Mouse (Mus musculus) urinary bladder, postnatal 36 days (tissue): Measurements from ENCODE around the gene Olfr368.

ENCODE experiments used
- DNase-seq, 2 experiments: peaks; one replicate each; pipeline ENCODE4 v3.0.0; 2022; ENCODE audit warnings: low spot score in 2 of 2, mixed read lengths in 1 of 2

Gene Olfr368

GRCm38 (mm10) chr2:37326215-37326614 lies at the start of gene Olfr368:
TSS of gene Olfr368 (plus strand) at chr2:37326515.
- DNase-seq: no peak

DNA sequence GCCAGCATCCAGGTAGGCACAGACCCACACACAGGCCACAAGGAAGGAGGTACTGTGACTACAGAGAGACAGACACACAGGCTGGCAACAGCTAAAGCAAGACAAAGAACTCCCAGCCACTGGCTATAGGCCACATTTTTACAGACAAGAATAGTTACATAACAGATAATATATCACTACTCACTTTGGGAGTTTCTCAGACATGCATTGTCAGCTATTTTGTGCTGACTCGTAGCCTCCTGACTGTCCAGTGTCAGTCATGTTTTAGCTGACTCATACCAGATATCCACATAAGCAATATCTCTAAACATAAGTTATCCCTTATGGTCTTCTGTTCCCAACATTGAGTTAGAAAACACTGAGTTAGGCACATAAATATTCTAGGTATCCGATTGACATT lies 7.0 kb downstream of the Olfr368 start:
- no peak for DNase-seq

DNA sequence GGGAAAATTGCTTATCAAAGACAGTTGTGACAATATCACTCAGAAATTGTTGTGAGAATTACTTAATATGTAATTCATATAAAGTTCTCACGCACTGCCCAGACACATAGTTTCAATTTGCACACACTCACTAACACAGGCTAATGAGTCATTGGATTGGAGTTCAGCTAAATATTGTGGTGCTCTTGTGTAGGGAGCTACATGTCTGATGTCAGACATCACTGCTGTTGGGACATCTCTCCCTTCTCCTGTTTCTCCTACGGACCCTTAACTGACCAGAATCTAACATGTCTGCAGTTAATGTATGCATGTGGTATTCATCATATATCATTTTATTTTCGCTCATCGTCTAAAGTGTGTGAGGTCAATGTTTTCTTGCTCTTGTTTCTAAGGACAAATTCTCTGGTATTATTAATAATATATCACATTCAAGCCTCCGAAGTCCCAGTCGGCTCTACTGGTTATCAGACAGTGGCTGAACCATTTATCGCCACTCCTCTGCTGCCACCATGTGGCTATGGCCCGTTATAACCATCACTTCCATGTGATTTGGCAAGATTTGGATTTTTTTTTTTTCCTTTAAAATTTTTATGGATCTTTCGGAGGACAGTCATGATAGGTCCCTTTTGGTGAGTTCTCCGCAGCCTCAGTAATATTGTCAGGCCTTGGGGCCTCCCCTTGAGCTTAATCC lies 12.3 kb downstream of the Olfr368 start:
- peak; percentile 25 to 34 for DNase-seq

- DNase-seq: no peak
These were observed 25.4 kb downstream of the Olfr368 start for GRCm38 (mm10) chr2:37351671-37352070.

- no peak for DNase-seq
These were observed 29.3 kb downstream of the Olfr368 start for GRCm38 (mm10) chr2:37355571-37355970.

GRCm38 (mm10) chr2:37358633-37359540 lies 32.6 kb downstream of the Olfr368 start, which contains the start of gene Pdcl:
TSS of gene Pdcl (minus strand) at chr2:37359332.
- peak; percentile 89 to 92 for DNase-seq

DNA sequence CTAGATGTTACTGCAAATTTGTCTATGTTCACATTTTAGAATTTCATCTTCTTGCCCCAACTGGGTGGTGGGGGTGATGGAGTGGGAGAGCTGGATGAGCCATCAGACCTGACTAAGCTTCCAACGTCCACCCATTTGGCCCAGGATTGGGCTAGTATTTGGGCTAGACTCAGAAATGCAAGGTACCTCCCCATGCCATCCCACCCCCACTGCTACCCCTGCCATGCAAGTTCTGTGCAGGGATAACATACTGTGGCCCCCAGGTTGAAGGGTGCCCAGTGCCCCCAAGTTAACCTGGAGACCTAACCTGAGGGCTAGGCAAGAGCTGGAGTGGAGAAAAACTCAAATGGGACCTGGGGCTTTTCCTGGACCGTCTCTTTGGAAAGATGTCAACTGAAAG lies 33.6 kb downstream of the Olfr368 start:
- no peak for DNase-seq

DNA sequence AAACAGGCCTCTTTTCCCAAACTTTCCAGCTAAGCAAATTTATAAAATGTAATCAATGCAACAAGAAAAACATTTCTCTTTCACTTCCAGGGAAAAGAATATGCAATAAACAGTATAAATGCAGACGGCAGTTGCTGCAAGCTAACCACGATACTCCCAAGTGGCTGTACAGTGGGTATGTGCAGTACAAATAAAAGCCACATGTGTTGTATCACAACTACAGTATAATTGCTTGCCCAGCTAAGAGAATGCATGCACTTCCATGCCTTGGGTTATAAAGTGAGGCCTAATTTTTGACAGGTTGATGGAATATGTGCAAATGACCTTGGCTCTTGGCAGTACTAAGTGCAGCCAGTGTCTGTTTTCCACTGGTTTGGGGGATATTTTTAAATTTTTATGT lies 44.3 kb downstream of the Olfr368 start:
- DNase-seq: no peak

- DNase-seq: no peak
These were observed 49.7 kb downstream of the Olfr368 start for GRCm38 (mm10) chr2:37376018-37376417.

GRCm38 (mm10) chr2:37380189-37380588 lies 53.9 kb downstream of the Olfr368 start:
- DNase-seq: peak; percentile 13 to 33
